Mouse (Mus musculus): ENCODE data around the gene Fance.
"Not testable (repeated sequence)": the region's sequence is repeated elsewhere in the genome, so short reads cannot be mapped to it uniquely, and the experiment has no call there.

Fance gene

DNA sequence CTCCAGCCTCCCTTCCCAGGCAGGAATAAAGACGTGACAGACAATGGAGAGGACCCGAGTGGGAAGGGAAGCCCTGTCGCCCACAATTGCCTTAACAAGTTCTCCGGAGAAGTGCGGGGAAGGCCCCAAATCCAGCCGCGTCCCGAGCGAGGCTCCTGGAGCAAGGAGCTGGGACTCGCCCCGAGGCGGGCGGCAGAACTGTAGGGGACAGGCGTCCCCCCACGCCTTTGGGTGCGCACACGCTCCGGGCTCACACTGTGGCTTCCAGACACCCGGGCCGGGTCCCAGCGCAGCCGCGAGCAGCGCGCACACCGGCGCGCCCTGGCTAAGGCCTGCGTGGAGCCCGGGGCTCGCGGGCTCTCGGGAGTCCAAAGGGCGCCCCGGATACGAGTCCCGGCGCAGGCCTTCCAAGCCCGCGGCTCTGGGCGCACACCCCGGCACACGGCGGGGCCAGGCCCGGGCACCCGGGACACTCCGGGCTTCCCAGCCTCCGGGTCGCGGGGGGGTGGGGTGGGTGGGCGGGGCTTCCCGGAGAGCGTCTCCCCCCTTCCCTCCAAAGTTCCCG lies 36.7 kb downstream of the Fance start:
- peak; percentile 64 for DNase-seq (ENCODE audit: low spot score)

DNA sequence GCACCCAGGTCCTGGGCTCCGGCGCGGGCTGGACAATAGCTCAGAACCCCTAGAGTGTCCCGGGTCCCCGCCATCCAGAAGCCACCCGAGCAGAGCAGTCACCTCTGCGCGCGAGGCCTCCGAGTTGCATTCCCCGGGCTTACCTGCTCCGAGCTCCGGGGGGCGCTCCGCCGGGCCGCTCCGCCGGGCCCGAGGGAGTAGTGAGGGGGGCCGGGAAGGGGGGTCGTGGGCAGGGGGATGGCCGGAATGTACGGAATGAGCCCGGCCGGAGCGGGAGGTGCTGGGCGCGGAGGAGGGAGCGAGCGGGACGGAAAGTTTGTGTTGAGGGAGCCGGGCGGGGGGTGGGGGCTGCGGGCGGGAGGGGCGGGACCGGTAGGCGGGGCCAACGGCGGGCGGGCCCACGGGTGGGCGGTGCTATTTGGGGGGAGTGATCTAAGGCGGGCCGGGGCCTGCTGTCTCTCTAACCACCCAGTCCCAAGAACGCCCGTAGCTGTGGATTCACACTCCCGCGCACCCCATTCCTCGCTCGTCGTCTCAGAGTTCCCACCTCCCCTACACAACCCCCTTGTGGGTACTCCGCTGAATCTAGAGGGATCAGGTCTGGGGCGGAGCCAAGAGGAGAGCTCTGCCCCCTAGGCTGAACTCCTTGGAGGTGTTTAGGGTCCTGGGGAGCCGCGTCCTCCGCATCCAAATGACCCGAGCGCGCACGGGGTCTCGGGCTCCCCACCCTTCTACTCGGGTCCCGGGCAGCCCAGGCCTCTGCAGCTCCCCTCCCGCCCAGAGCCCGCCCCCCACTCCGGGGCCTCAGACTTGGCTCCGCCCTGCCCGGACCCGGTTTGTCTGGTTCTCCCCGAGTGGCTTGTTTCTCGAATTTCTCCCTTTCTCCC lies 37.4 kb downstream of the Fance start, which contains the start of gene Tead3:
Tead3 (minus strand) TSS at position 352 of the 887 bp plus-strand sequence.
- DNase-seq (ENCODE audit: low spot score): peak; percentile 91

DNA sequence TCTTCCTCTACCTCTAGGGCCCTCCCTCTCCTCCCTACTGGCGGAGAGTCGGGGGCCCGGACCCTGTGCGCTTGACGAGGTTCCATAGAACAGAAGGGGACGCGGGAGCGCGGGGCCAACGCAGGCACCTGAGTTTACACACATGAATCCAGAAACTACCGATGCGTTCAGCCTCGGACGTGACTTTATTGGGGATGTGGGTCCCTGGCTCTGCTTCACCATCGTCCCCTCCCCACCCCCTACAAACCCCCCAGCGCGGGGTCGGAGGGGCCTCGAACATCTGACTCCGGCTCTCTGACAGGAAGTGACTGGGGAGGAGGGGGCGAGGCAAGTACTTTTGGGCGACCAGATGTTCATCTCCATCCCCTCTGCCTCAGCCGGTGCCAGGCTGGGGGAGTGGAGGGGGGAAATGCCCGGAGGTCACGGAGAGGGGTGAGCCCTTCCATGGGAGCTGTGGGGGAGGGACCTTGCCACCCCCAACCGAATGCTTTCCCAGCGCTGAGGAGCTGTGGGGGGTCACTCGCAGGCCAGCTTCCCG lies 38.1 kb downstream of the Fance start:
- DNase-seq (ENCODE audit: low spot score): no peak

DNA sequence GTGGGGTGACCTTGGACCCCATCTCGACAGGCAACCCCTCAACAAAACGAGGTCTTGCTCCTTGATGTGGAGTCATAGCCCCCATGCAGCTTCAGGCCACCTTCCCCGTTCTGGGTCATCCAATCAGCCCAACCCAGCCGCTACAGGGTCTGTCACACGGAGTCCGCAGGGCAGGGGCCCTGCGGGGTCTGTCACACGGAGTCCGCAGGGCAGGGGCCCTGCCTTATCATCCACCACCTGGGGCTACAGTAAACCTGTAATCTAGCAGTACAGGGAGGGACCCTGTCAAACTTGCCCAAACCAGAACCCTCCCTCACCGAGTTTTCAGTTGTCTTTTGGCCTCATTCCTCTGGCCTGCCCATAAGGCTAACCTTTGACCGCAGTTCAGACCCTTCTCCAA lies 38.7 kb downstream of the Fance start:
- no peak for DNase-seq (ENCODE audit: low spot score)

DNA sequence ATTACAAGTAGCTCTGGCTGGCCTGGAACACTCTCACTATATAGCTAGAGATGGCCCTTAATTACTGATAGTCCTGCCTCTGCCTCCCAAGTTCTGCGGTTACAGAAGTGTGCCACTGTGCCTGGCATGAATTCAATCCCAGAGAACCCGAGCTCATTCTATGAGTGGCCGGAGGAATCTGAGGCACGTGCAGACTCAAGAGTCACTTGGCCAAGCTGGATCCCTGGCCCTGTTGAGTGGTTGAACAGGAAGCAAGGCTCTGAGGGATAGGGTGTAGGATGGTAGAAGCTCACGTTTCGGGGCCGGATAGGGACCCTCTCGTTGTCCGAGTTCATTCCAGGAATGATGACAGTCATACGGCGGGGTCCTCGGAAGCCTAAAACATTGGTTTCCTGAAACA lies 42.6 kb downstream of the Fance start:
- no peak for DNase-seq (ENCODE audit: low spot score)

DNA sequence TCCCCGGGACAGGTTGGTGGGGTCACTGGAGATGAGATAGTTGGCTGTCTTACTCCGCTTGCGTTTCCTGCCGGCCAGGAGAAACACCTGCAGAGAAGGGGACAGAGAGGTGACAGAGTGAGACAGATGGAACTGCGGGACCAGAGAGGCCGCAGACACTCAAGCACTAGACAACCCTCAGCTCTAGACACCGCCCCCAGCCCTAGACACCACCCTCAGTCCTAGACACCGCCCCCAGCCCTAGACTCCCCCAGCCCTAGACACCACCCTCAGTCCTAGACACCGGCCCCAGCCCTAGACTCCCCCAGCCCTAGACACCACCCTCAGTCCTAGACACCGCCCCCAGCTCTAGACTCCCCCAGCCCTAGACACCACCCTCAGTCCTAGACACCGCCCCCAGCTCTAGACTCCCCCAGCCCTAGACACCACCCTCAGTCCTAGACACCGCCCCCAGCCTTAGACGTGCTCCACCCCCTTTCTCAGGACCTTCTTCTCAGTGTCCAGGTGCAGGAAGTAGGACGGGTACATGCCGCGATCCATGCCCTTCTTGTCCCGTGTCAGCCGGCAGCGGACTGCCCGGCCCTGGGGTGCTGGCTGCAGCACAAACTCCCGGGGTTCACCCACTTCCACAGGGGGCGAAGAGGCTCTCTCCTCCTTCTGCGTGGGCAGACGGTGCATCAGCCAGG lies 45.4 kb downstream of the Fance start:
- DNase-seq (ENCODE audit: low spot score): not testable (repeated sequence)

DNA sequence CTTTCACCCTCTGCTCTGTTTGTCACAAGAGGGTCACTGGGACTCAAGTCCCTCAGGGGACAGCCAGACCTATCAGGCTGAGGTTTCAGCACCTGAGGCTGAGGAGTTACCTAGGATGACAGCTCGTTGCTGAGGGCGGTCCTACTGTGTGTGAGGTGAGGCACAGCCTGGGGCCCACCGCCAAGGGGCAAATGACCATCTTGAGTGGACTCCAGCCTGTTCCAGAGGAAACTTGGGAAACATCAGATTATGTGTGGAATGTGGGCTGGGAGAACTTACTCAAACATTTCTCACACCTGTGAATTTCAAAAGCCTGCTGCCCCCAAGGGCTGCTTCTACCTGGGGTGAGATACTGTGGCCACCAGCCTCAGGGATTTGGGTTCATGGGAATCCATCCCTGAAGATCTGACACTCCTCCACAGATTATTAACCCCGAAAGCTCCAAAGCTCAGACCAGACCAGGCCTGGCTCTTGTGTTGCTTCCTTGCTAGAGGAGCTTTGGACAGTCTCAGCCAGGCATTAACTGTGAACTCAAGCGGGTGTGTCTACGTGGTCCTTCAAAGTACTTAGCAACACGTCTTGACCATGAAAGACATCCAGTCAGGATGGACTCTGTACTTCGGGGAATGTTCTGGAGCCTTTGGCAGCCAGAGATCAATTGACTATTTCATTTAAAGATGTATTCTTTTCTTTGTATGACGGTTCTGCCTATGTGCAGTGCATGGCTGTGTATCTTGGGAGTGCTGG lies 47.4 kb downstream of the Fance start:
- no peak for DNase-seq (ENCODE audit: low spot score)

DNA sequence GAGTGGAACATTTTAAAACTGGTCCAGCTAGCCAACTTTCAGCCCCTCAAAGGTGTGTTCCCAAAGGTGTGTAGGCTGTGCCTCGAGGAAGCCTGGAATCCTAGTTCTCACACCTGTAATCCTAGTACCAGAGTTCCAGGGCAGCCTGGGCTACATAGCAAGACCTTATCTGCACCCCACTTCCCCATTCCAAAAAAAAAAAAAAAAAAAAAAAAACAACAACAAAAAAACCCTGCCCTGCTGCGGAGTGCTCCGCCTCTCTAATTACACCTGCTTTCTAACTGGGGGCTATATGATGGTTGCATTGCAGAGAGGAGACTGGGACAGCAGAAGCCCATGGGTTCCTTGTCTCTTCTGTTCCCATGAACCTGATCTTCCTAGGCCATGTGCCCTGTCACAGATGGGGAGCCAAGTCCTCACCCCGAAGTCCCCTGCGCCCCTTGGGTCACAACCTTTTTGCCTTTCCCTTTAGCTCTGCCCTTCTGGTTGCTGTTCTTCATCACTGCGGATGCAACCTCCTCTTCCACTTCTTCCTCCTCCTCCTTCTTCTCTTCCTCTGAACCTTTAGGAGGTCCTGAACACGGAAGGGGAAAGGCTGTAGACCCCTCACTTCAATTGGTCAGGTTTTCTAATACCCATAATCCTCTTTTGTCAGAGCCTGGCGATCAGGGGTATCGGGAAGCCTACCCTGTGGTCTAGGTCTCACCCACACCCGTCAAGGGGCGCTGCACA lies 48.8 kb downstream of the Fance start:
- DNase-seq (ENCODE audit: low spot score): no peak

DNA sequence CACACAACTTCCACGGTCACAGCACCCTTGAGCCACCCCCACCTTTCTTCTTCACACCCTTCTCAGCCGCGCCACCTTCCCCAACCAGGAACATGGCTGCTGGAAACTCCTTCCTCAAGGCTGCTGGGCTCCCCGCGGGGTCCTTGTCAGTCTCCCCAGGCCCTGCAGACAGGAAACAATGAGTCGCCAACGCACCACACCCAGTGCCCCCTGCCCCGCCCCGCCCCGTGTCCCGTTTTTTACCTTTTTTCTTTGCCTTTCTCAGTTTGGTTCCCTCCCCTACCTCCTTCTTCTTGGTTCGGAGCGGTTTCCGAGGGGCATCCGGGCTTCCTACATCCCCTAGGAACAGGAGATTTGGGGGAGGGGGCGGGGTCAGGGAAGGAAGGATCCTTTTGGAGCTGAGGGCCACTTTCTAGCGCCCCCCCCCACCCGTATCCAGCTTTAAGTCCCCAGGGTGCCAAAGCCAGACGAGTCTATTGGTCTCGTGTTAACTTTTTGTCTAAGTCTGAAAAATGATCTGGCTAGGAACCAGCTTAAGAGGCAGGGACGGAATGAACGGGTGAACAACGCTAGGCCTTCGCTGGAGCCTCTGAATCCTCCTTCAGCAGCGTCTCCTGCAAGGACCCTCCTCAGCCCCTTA lies 49.5 kb downstream of the Fance start:
- DNase-seq (ENCODE audit: low spot score): no peak

DNA sequence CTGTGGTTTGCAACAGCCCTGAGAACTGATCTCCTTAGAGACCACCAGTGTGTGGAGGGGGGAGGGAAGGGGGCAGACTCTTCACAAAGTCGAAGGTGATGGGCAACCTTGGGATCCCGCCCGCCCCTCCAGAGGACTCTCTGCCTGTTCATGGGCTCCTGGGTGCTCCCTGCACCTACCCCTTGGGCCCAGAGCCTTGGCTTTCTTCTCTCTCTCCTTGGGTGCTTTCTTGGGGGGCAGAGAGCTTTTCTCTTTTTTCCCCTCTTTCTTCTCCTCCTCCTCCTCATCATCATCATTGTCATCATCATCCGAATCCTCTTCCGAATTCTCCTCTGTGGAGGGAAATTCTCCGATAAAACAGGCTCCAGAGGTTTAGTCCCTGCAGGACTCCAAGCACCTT lies 50.2 kb downstream of the Fance start:
- DNase-seq (ENCODE audit: low spot score): no peak

DNA sequence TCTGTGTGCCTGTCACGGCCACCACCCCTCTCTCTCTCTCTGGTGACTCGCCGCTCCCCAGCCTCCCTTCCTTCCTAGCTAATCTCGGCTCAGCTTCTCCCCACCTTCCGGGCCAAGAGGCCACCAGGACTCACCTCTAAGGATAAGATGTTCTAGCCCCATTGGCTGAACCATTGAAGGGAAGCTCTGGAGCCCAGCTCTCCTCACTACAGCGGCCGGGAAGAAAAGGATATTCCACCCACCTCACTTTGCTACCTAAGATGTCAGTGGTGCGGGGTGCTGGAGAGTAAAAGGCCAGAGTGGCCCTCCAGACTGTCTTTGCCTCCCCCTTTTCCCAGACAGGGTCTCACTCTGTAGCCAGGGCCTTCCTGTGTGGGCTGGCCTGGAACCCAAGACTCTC lies 51.8 kb downstream of the Fance start, which contains the start of gene Tulp1:
Tulp1 (minus strand) TSS at position 101 of the 400 bp plus-strand sequence.
- no peak for DNase-seq (ENCODE audit: low spot score)

DNA sequence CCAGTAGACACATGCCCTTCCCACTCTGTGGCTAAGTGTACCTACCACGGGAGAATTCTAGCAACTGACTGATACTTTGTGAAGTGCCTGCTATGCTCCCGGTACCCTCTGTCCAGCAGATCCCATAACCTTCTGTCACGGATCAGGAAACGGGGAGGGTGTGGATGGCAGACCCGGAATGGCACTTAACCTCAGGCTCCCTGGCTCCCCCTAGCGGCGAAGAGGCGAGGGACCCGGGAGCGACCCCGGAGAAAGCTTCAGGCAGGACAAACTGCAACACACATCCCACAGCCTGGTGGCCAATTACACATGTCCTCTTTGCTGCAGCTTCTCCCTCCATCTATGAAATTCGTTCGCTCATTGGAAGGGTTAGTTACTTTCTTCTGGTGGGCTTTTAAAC lies 55.1 kb downstream of the Fance start:
- peak; percentile 90 for DNase-seq (ENCODE audit: low spot score)

DNA sequence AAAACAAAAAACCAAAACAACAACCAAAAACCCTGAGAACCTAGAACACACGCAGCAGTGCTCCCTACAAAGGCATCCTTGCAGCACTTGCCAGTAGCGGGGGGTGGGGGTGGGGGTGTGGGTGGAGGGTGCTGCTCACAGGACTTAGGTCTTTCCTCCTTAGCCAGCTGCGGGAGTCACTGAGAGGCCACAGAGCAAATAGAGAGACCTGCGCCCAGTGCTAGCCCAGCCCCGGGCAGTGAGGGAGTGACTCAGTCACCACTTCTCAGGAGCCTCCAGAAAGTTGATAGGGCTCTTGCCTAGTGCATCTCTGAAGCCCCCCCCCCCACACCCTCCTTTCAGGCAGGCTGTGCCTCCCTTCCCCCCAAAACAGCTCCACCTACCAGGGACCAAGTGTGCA lies 55.7 kb downstream of the Fance start:
- no peak for DNase-seq (ENCODE audit: low spot score)

DNA sequence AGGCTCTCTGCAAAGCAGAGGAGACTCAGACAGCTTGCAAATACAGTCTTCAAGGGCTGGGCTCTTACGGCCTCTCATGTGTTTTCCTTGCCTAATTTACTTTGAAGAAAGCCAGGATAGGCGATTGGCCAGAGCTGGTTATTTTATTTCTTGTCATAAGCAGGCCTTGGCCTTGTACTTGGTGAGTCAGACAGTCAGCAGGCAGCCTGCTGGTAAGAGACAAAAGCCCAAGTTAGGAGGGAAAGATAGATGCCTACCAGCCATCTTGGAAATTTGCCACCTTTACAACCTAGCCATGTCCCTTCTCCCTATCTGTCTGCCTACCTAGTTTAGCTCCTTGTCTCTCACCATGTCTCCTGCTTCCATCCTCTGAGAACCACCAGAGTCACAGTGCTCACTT lies 58.0 kb downstream of the Fance start:
- DNase-seq (ENCODE audit: low spot score): no peak

DNA sequence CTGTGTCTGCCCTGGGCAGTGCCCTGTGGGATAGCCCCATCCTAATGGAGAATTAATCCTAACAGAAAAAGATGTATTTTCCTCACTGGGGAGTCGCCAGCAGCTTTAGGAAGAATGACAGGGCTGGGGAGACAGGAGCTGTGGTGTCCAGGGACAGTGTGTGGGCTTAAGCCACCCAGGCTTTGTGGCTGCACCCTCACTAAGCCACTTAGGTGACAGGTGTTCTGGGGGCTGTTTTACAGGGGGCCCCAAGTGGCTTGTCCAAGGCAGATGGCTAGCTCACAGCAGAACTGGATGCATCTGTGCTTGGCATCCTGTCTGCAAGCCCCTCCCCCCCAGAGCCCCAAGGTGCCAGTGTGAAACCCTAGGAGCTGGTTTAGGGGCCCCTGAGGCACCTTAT lies 58.6 kb downstream of the Fance start:
- DNase-seq (ENCODE audit: low spot score): no peak

DNA sequence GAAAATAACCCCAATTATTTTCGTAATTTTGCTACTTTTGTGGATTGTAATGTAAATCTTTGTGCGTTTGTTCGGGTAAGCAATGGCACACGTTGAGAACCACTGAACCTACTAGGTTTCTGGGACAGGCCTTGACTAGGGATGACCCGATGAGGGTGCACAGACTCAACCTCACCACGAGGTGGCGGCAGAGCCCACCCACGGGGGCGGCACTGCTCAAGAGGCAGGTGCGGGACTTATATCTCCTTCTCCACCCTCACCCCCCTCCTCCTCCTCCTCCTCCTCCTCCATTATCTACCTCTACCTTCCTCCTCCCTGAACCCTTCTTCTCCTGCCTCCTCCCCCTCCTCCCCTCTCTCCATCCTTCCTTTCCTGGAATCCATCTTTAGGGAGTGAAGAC lies 60.5 kb downstream of the Fance start:
- peak; percentile 83 for DNase-seq (ENCODE audit: low spot score)

DNA sequence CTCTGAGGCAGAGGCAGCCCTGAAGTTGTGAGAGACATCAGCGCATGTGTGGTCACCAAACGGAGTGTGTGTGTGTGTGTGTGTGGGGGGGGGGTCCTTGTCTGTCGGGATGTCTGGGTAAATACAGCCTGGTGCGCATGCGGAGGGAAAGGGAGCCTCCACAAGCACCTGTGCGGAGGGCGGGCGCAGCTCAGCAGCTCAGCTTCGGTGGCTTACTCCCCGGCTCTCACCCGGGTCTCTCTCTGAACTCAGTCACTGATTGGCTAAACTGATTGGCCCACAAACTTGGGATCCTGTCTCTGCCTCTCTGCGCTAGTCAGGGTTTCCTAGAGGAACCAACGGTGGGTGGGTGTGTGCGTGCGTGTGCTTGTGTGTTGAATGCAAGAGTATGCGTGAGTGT lies 61.2 kb downstream of the Fance start:
- no peak for DNase-seq (ENCODE audit: low spot score)

DNA sequence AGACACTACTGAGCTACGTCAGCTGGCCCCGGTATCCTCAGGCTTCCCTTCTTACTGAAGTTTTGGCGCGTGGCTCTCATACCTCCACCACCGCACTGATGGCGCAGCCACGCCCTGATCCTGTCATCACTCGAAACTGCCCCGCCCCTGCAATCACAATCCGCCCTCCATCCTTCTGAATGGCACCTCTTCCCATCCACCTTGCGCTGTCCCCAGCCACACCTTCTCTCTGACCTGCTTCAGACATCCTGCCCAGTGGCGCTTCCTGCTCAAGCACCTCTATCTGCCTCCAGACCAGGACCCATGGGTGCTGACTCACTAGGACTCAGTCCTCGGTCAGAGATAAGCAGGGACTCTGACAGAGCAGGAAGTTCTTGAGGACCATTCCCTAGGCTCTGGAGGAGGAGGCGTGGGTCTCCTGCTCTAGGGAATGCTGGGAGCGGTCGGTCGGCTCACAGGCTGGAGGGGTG lies 62.3 kb downstream of the Fance start:
- no peak for DNase-seq (ENCODE audit: low spot score)
